Mouse (Mus musculus) limb, embryonic 15.5 days (tissue): ENCODE measurements around the gene Bsph2. TPM values are rescaled to one million over a fixed set of nuclear protein-coding genes. Genes with fewer than 3 reads are reported as not detected.

Source experiments
- ATAC-seq: fragments of 200-750 bp; cut with Nextera tagmentation; 2 replicates; pipeline ENCODE4 v1.8.0; 2017; ENCODE audit warnings: low read depth, moderate TSS enrichment; ENCODE audit not compliant: insufficient number of reproducible peaks, low FRiP score, low TSS enrichment
- H3K27ac ChIP-seq: fragments of 300-500 bp; sonication (generic); 2 replicates; pipeline ENCODE4 v1.5.1; 2015; ENCODE audit warnings: moderate library complexity, mild to moderate bottlenecking, inconsistent platforms
- H3K27me3 ChIP-seq: fragments of 300-500 bp; sonication (generic); 2 replicates; pipeline ENCODE4 v1.6.1; 2015; ENCODE audit warnings: inconsistent platforms
- H3K36me3 ChIP-seq: fragments of 300-500 bp; sonication (generic); 2 replicates; pipeline ENCODE4 v1.6.1; 2015; ENCODE audit warnings: inconsistent platforms
- H3K4me1 ChIP-seq: fragments of 300-500 bp; sonication (generic); 2 replicates; pipeline ENCODE4 v1.6.1; 2015; ENCODE audit warnings: inconsistent platforms
- H3K4me2 ChIP-seq: fragments of 300-500 bp; sonication (generic); 2 replicates; pipeline ENCODE4 v1.6.1; 2015; ENCODE audit warnings: mild to moderate bottlenecking, inconsistent platforms
- H3K4me3 ChIP-seq: fragments of 300-500 bp; sonication (generic); 2 replicates; pipeline ENCODE4 v1.5.1; 2015; ENCODE audit warnings: mild to moderate bottlenecking, inconsistent platforms
- H3K9ac ChIP-seq: fragments of 300-500 bp; sonication (generic); 2 replicates; pipeline ENCODE4 v1.6.1; 2015; ENCODE audit warnings: inconsistent platforms
- H3K9me3 ChIP-seq: fragments of 300-500 bp; sonication (generic); 2 replicates; pipeline ENCODE4 v1.6.1; 2016; ENCODE audit warnings: inconsistent platforms
- WGBS: fragments of 180-500 bp; shearing (Covaris S2); methylation state at CpG from one replicate; pipeline ENCODE4 v1.1.7; 2015; 5-methylcytosine and 5-hydroxymethylcytosine counted together
- polyA plus RNA-seq: library from polyadenylated mRNA; unstranded; fragments of >200 nt; fragmentation: Nextera tagmentation; extraction: Ambion mirVana; gene quantifications from 2 replicates; pipeline ENCODE4 v1.2.1, GENCODE M21; 2015

Gene Bsph2
- polyA plus RNA-seq, result not detected in 2 replicates

DNA sequence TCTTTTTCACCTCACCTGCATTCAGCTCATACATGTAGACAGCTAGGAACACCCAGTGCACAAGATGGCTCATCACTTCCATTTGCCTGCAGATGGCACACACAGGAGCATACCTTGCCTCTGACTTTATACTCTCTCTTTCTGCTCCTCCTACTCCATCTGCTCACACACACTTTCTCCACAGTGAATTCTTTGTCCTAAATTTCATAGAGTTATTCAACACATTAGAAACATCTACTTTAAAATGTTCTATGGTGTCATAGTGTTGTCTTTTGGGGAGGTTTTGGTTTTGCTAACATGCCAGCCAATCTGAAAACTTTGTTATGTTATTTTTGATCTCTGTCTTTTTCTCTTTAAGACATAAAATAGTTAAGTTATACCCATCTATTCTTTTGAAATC lies at the start of gene Bsph2:
Gene Bsph2, minus strand, starts transcription at position 101 of the 400 bp plus-strand sequence.
- Histone ChIP-seq H3K4me3 (no peak within 1 kb of the TSS), H3K9me3 (no peaks in the 10 kb centered on the region), H3K36me3 (no peaks in the 10 kb centered on the region), H3K27ac (no peak within 1 kb of the TSS), H3K4me1 (no peaks in the 10 kb centered on the region), H3K4me2 (no peak within 1 kb of the TSS), H3K9ac (no peak within 1 kb of the TSS), H3K27me3 (no peaks in the 10 kb centered on the region)
- no peak for ATAC-seq

DNA sequence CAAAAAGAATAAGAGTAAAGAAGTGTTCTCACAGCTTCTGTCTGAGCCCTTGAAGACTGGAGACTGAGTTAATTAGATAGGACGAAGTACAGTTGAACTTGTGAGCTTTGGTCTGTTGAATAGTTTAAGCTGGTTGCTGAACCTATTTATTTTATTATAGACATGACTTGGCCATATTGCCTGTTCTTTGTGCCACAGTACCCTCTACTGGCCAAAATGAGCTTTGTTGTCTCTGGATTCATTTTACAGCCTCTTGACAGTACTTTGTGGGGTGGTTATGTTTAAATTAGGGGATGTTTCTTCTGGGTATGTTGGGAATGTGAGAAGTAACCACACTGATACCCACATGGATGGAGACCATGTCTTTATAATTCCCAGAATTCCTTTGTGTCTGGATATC lies 59.3 kb downstream of the Bsph2 start:
- Histone ChIP-seq H3K36me3 (no peaks in the 10 kb centered on the region), H3K4me1 (no peaks in the 10 kb centered on the region), H3K4me3 (no peak overlapping the region), H3K9ac (no peak overlapping the region), H3K4me2 (no peak overlapping the region), H3K27me3 (no peaks in the 10 kb centered on the region), H3K27ac (no peak overlapping the region), H3K9me3 (no peaks in the 10 kb centered on the region)
- no peak for ATAC-seq
- WGBS, result 71% methylated on average over 1 of the region's 1 CpGs

Other genes starting within 250 kb of the Bsph2 start
- 0.90 and 1.0 TPM in 2 replicates for gene Pla2g4c, start 246.4 kb downstream of the Bsph2 start, polyA plus RNA-seq
- not detected in 2 replicates for gene Cabp5, start 172.9 kb downstream of the Bsph2 start, polyA plus RNA-seq
- gene Bsph1, start 120.2 kb downstream of the Bsph2 start, polyA plus RNA-seq, result not detected in 2 replicates
- gene Sult2a5, start 52.9 kb upstream of the Bsph2 start, polyA plus RNA-seq, result not detected in 2 replicates
- gene Sult2a2, start 162.4 kb upstream of the Bsph2 start, polyA plus RNA-seq, result not detected in 2 replicates